Mouse (Mus musculus) ovary, postnatal 10 days (tissue): ENCODE results near the gene Bcar3.
"Not testable (repeated sequence)": the region's sequence is repeated elsewhere in the genome, so short reads cannot be mapped to it uniquely, and the experiment has no call there.

ENCODE experiments used
- DNase-seq: peaks from one replicate; pipeline ENCODE4 v3.0.0; 2022; ENCODE audit warnings: low spot score

Bcar3 gene

GRCm38 (mm10) chr3:122293954-122294850 lies at the start of gene Bcar3:
Bcar3 (plus strand) TSS chr3:122294136.
- DNase-seq: peak; percentile 83

- DNase-seq: no peak
Measured at GRCm38 (mm10) chr3:122244759-122245158, 49.2 kb upstream of the Bcar3 start.

- DNase-seq: peak; percentile 73
Measured at GRCm38 (mm10) chr3:122245215-122245877, 48.6 kb upstream of the Bcar3 start, which contains the start of gene Gclm. Gclm (plus strand) TSS chr3:122245557.

- peak; percentile 30 for DNase-seq
Measured at GRCm38 (mm10) chr3:122245878-122246332, 48.0 kb upstream of the Bcar3 start.

GRCm38 (mm10) chr3:122246406-122246805 lies 47.5 kb upstream of the Bcar3 start:
- no peak for DNase-seq

- no peak for DNase-seq
Measured at GRCm38 (mm10) chr3:122246986-122247767, 46.8 kb upstream of the Bcar3 start.

- DNase-seq: no peak
Measured at GRCm38 (mm10) chr3:122247768-122248100, 46.2 kb upstream of the Bcar3 start.

GRCm38 (mm10) chr3:122252466-122253253 lies 41.3 kb upstream of the Bcar3 start:
- DNase-seq: no peak

- DNase-seq: not testable (repeated sequence)
Measured at GRCm38 (mm10) chr3:122254050-122254449, 39.9 kb upstream of the Bcar3 start.

- no peak for DNase-seq
Measured at GRCm38 (mm10) chr3:122269986-122270385, 23.9 kb upstream of the Bcar3 start.

- DNase-seq: not testable (repeated sequence)
Measured at GRCm38 (mm10) chr3:122272565-122272964, 21.4 kb upstream of the Bcar3 start.

- no peak for DNase-seq
Measured at GRCm38 (mm10) chr3:122273407-122274240, 20.3 kb upstream of the Bcar3 start.

- DNase-seq: peak; percentile 65
Measured at GRCm38 (mm10) chr3:122274241-122275024, 19.5 kb upstream of the Bcar3 start, which contains the start of gene Dnttip2. Dnttip2 (plus strand) TSS chr3:122274388.

GRCm38 (mm10) chr3:122275111-122275510 lies 18.8 kb upstream of the Bcar3 start:
- DNase-seq: no peak

GRCm38 (mm10) chr3:122287195-122287594 lies 6.7 kb upstream of the Bcar3 start:
- no peak for DNase-seq

- DNase-seq: no peak
Measured at GRCm38 (mm10) chr3:122288613-122289195, 5.2 kb upstream of the Bcar3 start.

- DNase-seq: not testable (repeated sequence)
Measured at GRCm38 (mm10) chr3:122289344-122289743, 4.6 kb upstream of the Bcar3 start.

GRCm38 (mm10) chr3:122290696-122291095 lies 3.2 kb upstream of the Bcar3 start:
- DNase-seq: no peak

- DNase-seq: no peak
Measured at GRCm38 (mm10) chr3:122291828-122292227, 2.1 kb upstream of the Bcar3 start.
